Mouse (Mus musculus) embryo, embryonic 10 days (tissue): ENCODE results near the gene Cc2d2b.

ENCODE experiments used
- DNase-seq: peaks from one replicate; pipeline ENCODE4 v3.0.0-alpha.2; 2015; ENCODE audit warnings: low spot score

Cc2d2b gene

GRCm38 (mm10) chr19:40832361-40832760 is 83.8 kb downstream of the Cc2d2b start:
- no peak for DNase-seq

- no peak for DNase-seq
Measured at GRCm38 (mm10) chr19:40834436-40834835, 85.9 kb downstream of the Cc2d2b start.

GRCm38 (mm10) chr19:40838205-40838604 is 89.7 kb downstream of the Cc2d2b start:
- no peak for DNase-seq

GRCm38 (mm10) chr19:40840303-40840702 is 91.8 kb downstream of the Cc2d2b start:
- no peak for DNase-seq

GRCm38 (mm10) chr19:40841083-40841482 is 92.5 kb downstream of the Cc2d2b start:
- no peak for DNase-seq

GRCm38 (mm10) chr19:40841593-40841992 is 93.0 kb downstream of the Cc2d2b start:
- DNase-seq, result no peak

GRCm38 (mm10) chr19:40844731-40845130 is 96.2 kb downstream of the Cc2d2b start:
- DNase-seq, result no peak

- no peak for DNase-seq
Measured at GRCm38 (mm10) chr19:40849391-40849790, 100.8 kb downstream of the Cc2d2b start.

- no peak for DNase-seq
Measured at GRCm38 (mm10) chr19:40859555-40859954, 111.0 kb downstream of the Cc2d2b start.

- no peak for DNase-seq
Measured at GRCm38 (mm10) chr19:40868284-40868683, 119.7 kb downstream of the Cc2d2b start.

GRCm38 (mm10) chr19:40869425-40870105 is 121.0 kb downstream of the Cc2d2b start:
- DNase-seq, result no peak

- DNase-seq, result peak; percentile 99
Measured at GRCm38 (mm10) chr19:40872955-40873665, 124.6 kb downstream of the Cc2d2b start.
